Mouse (Mus musculus) lung, postnatal 0 days (tissue): ENCODE results near the gene D930020B18Rik.

ENCODE experiments used
- CTCF ChIP-seq: IDR thresholded peaks from 2 replicates; pipeline ENCODE4 v1.5.1; 2016; ENCODE audit warnings: antibody characterized with exemption, mild to moderate bottlenecking
- EP300 ChIP-seq: IDR thresholded peaks from 2 replicates; pipeline ENCODE4 v1.6.1; 2016; ENCODE audit warnings: antibody characterized with exemption, mild to moderate bottlenecking, control low read depth

- TF ChIP-seq EP300, result no peak
- TF ChIP-seq CTCF, result no peak
Measured at GRCm38 (mm10) chr10:121682539-121682938, 41.2 kb downstream of the D930020B18Rik start.
